ENCODE assay signal across 20 mouse cellular contexts in genomic region chr3:152767485-152767884, GRCm38 (mm10). TPM values are rescaled to one million over a fixed set of nuclear protein-coding genes. Genes with fewer than 3 reads are reported as not detected.
DNase-seq lines count a peak whose midpoint lies in the region; ATAC-seq lines count a peak whose summit lies in the region.
"Had no signal": no experiment of that assay in that cellular context is flagged by ENCODE, and none has a peak within 500 bp of the region (broad histone marks: within the 10 kb centered on the region; RNA-seq: fewer than 3 reads in every experiment).

No protein-coding gene starts in this region.

- H3K27me3 ChIP-seq in embryonic facial prominence, embryonic 10.5 days (replicated peaks; ENCODE audit: low read depth, poor library complexity, severe bottlenecking), result no peaks in the 10 kb centered on the region
- H3K27me3 ChIP-seq: heart, embryonic 12.5 days; hindbrain, embryonic 15.5 days had no signal

- no peaks in the 10 kb centered on the region for H3K9me3 ChIP-seq in embryonic facial prominence, embryonic 10.5 days
- H3K9me3 ChIP-seq: heart, embryonic 12.5 days; hindbrain, embryonic 15.5 days had no signal

- no peak overlapping the region for H3K27ac ChIP-seq in embryonic facial prominence, embryonic 10.5 days (replicated peaks)
- H3K27ac ChIP-seq: hindbrain, embryonic 15.5 days; kidney, postnatal 0 days had no signal

- H3K36me3 ChIP-seq in embryonic facial prominence, embryonic 10.5 days (replicated peaks), result peaks cover 13% of the 10 kb centered on the region

- no peak overlapping the region for H3K4me3 ChIP-seq in embryonic facial prominence, embryonic 10.5 days
- H3K4me3 ChIP-seq: heart, embryonic 12.5 days; hindbrain, embryonic 15.5 days had no signal

- peaks cover 32% of the 10 kb centered on the region for H3K4me1 ChIP-seq in embryonic facial prominence, embryonic 10.5 days
- H3K4me1 ChIP-seq: hindbrain, embryonic 15.5 days had no signal

- 77% methylated on average over 11 of the region's 11 CpGs for whole genome bisulfite sequencing in embryonic facial prominence, embryonic 10.5 days

- ATAC-seq in frontal cortex, adult (ENCODE audit: low TSS enrichment), result 0 out of 2 replicates have a peak, but pooled peaks have one; percentile 48
- ATAC-seq: activated CD4-positive, CD25-positive, alpha-beta regulatory T cell, adult 4 months; forebrain, embryonic 16.5 days had no signal

- no peak for DNase-seq in frontal cortex, postnatal 14 days (ENCODE audit: low spot score in 2 of 2)
- DNase-seq in 3T3-L1 (ENCODE audit: low read depth, low spot score) (peak; percentile 45), NIH3T3 (ENCODE audit: low read depth) (peak; percentile 28)
- peak; percentile 37 for DNase-seq in embryonic facial prominence, embryonic 10.5 days (ENCODE audit: low spot score)
- no peak for DNase-seq in adrenal gland, adult 8-10 months
- no peak for DNase-seq in Muller cell, postnatal 12 days (ENCODE audit: inconsistent ontology term)
- no peak for DNase-seq in gastrocnemius, postnatal 25 days
- DNase-seq: adrenal gland, postnatal 25 days; cerebellum, adult 11 months; cerebellum, adult 8-10 months; cerebellum, postnatal 14 days; heart, postnatal 36 days; kidney, adult 11 months; kidney, adult 9 months had no signal

RNA-seq across cellular contexts. Expression of gene Pigk, which starts 53.6 kb away (rescaled TPM):
- 32.4 and 34.1 TPM in 2 replicates for polyA plus RNA-seq in embryonic facial prominence, embryonic 10.5 days (2016; fragmentation: Nextera tagmentation; extraction: Ambion mirVana)
- total RNA-seq in adrenal gland, adult 8-10 months (2022), result 10 to 100 TPM; 65.0 to 73.7 (median 68.0) TPM
- 10 to 100 TPM; 19.2 to 20.2 TPM for total RNA-seq in gastrocnemius, postnatal 25 days (2021)

Comparison
In these comparisons a context has a peak if more than half of its experiments do, and no peak if none do; other contexts are left out.
1. DNase-seq: peak in 3T3-L1 (single experiment), NIH3T3 (single experiment) and embryonic facial prominence, embryonic 10.5 days (single experiment); none in frontal cortex, postnatal 14 days (0 of 2), adrenal gland, adult 8-10 months (single experiment), Muller cell, postnatal 12 days (single experiment) and gastrocnemius, postnatal 25 days (single experiment).